Mouse (Mus musculus) embryonic fibroblast, embryonic 13.5 days (primary cell): ENCODE measurements at regions not wholly inside any gene's neighbourhood (a gene's known extent, or its start where the extent isn't known, plus 50 kb on each side); places are given as distances from the start of the nearest gene placed in this dataset.

Source experiments
- CTCF ChIP-seq: IDR thresholded peaks from 2 replicates; pipeline ENCODE4 v1.5.1; 2011; ENCODE audit warnings: mild to moderate bottlenecking, control low read depth, low read length, moderate library complexity, borderline replicate concordance; ENCODE audit not compliant: insufficient read depth
- POLR2A ChIP-seq: IDR thresholded peaks from 2 replicates; pipeline ENCODE4 v1.6.1; 2011; ENCODE audit warnings: low read depth, mild to moderate bottlenecking, control low read depth, low read length, moderate library complexity

DNA sequence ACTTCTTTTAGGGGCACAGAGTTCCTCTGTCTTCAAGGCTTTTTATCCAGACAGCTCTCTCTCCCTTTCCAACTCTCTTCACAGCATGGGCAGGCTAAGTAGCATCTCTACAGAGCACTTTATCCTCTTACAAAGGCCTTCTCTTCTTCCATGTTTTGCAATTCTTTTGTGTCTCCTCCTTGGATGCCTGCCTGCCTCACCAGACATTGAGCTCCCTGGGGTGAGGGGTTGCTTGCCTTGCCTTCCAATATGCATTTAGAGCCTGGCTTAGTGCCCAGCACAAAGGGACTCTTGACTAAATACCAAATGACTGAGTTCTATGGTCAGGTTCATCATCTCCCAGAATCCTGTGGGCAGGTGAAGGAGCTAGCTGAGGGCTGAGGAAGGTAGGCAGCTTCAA is 102.8 kb downstream of the Ttc32 start:
- TF ChIP-seq POLR2A = no peak
- no peak for TF ChIP-seq CTCF
